Comparison of ENCODE assay signal across 9 mouse cellular contexts in the genomic region with DNA sequence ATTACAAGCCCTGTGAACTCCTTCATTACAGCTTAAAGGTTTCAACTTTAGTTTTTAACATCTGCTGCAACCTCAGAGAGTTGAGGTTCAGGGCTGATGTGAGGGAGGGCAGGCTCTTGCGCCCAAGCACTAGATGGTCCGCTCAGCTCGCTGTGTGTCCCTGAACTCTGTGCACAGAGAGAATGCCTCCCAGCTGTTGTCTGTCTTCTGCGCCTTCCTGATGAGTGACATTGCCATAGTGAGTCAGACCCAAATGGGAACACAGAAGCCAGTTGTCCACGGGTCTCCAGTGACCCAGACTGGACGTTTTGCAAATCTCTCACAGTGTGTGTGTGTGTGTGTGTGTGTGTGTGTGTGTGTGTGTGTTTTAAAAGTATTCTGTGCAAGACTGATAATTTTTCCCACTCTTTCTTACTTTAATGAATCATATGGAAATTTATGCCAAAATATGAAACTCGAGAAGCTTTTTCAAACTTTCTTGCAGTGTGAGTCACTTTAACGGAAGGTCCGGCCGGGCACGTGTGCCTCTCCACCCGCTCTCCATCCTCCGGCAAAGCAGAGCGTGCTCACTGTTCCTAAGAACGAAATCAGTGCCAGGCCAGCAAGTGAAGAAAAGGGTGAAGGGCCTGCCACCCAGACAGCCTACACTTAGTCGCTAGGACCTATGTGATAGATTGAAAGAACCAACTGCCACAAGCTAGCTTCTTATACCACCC.
DNase-seq lines count a peak whose midpoint lies in the region; ATAC-seq and TF ChIP-seq lines count a peak whose summit lies in the region.
"Had no signal": no experiment of that assay in that cellular context is flagged by ENCODE, and none has a peak within 500 bp of the region (broad histone marks: within the 10 kb centered on the region; RNA-seq: fewer than 3 reads in every experiment).

No protein-coding gene starts in this region.

- H3K4me2 ChIP-seq in midbrain, embryonic 15.5 days = peak overlapping the region; percentile 20; the same call in 1 of the 2 replicates
- H3K4me2 ChIP-seq in midbrain, postnatal 0 days (ENCODE audit: low read depth, low read length, poor library complexity, severe bottlenecking) = no peak overlapping the region
- H3K4me2 ChIP-seq in forebrain, embryonic 16.5 days (ENCODE audit: low read length) = peak overlapping the region; percentile 38
- H3K4me2 ChIP-seq in intestine, postnatal 0 days (replicated peaks; ENCODE audit: low read depth) = no peak overlapping the region
- peak overlapping the region; percentile 49 for H3K4me2 ChIP-seq in neural tube, embryonic 15.5 days
- H3K4me2 ChIP-seq: liver, embryonic 13.5 days had no signal

- no peaks in the 10 kb centered on the region for H3K27me3 ChIP-seq in midbrain, embryonic 15.5 days (replicated peaks)
- H3K27me3 ChIP-seq in midbrain, postnatal 0 days (ENCODE audit: insufficient read depth, low read length) = no peaks in the 10 kb centered on the region
- H3K27me3 ChIP-seq in forebrain, embryonic 16.5 days (replicated peaks; ENCODE audit: control insufficient read depth, insufficient read depth, low read length) = peaks cover 4% of the 10 kb centered on the region; the same call in 1 of the 2 replicates
- H3K27me3 ChIP-seq in intestine, postnatal 0 days (replicated peaks; ENCODE audit: control insufficient read depth, insufficient read depth, low read length) = no peaks in the 10 kb centered on the region
- peaks cover 45% of the 10 kb centered on the region for H3K27me3 ChIP-seq in neural tube, embryonic 15.5 days (replicated peaks)
- H3K27me3 ChIP-seq: liver, embryonic 13.5 days had no signal

- no peaks in the 10 kb centered on the region for H3K9me3 ChIP-seq in midbrain, embryonic 15.5 days
- H3K9me3 ChIP-seq in midbrain, postnatal 0 days (ENCODE audit: low read length) = no peaks in the 10 kb centered on the region
- no peaks in the 10 kb centered on the region for H3K9me3 ChIP-seq in forebrain, embryonic 16.5 days (ENCODE audit: control insufficient read depth, low read length)
- H3K9me3 ChIP-seq in intestine, postnatal 0 days (ENCODE audit: control insufficient read depth) = no peaks in the 10 kb centered on the region
- no peaks in the 10 kb centered on the region for H3K9me3 ChIP-seq in neural tube, embryonic 15.5 days (replicated peaks)
- H3K9me3 ChIP-seq: liver, embryonic 13.5 days had no signal

- TF ChIP-seq CTCF in midbrain, postnatal 0 days (IDR thresholded peaks at IDR 0.05) = no peak
- no peak for TF ChIP-seq CTCF in intestine, postnatal 0 days (IDR thresholded peaks at IDR 0.05; ENCODE audit: low read depth)

- ATAC-seq in midbrain, embryonic 15.5 days (replicated peaks) = no peak
- ATAC-seq in midbrain, postnatal 0 days (ENCODE audit: low FRiP score) = no peak
- ATAC-seq in forebrain, embryonic 16.5 days = 0 out of 2 replicates have a peak, but pooled peaks have one; percentile 5
- ATAC-seq in intestine, postnatal 0 days = no peak
- ATAC-seq in neural tube, embryonic 15.5 days (ENCODE audit: low FRiP score) = peak; percentile 29; the same call in 1 of the 2 replicates
- no peak for ATAC-seq in inflammation-experienced regulatory T-cells, adult 6 months

- no peaks in the 10 kb centered on the region for H3K36me3 ChIP-seq in midbrain, embryonic 15.5 days (replicated peaks)
- H3K36me3 ChIP-seq in midbrain, postnatal 0 days (ENCODE audit: insufficient read depth, low read length) = no peaks in the 10 kb centered on the region
- no peaks in the 10 kb centered on the region for H3K36me3 ChIP-seq in forebrain, embryonic 16.5 days (ENCODE audit: control insufficient read depth, insufficient read depth)
- H3K36me3 ChIP-seq in intestine, postnatal 0 days (ENCODE audit: control insufficient read depth, insufficient read depth) = no peaks in the 10 kb centered on the region
- H3K36me3 ChIP-seq in neural tube, embryonic 15.5 days = no peaks in the 10 kb centered on the region
- H3K36me3 ChIP-seq: liver, embryonic 13.5 days had no signal

- H3K27ac ChIP-seq in midbrain, embryonic 15.5 days = no peak overlapping the region
- H3K27ac ChIP-seq in midbrain, postnatal 0 days (ENCODE audit: low read depth, low read length) = no peak overlapping the region
- H3K27ac ChIP-seq in forebrain, embryonic 16.5 days (ENCODE audit: low read length) = no peak overlapping the region
- H3K27ac ChIP-seq in intestine, postnatal 0 days (ENCODE audit: low read depth, low read length) = peak overlapping the region; percentile 51; the same call in 1 of the 2 replicates
- H3K27ac ChIP-seq in neural tube, embryonic 15.5 days (replicated peaks) = peak overlapping the region; percentile 48; the same call in 1 of the 2 replicates
- H3K27ac ChIP-seq: liver, embryonic 13.5 days had no signal

- peaks cover 22% of the 10 kb centered on the region for H3K4me1 ChIP-seq in midbrain, embryonic 15.5 days
- H3K4me1 ChIP-seq in midbrain, postnatal 0 days (ENCODE audit: insufficient read depth, low read length) = no peaks in the 10 kb centered on the region; the same call in 1 of the 2 replicates
- peaks cover 33% of the 10 kb centered on the region for H3K4me1 ChIP-seq in forebrain, embryonic 16.5 days (replicated peaks; ENCODE audit: control insufficient read depth, insufficient read depth, low read length)
- 0 out of 2 replicates have a peak, but pooled peaks cover 5% of the 10 kb centered on the region for H3K4me1 ChIP-seq in intestine, postnatal 0 days (replicated peaks; ENCODE audit: control insufficient read depth, insufficient read depth, low read length)
- H3K4me1 ChIP-seq in neural tube, embryonic 15.5 days = peaks cover 37% of the 10 kb centered on the region

- H3K4me3 ChIP-seq in midbrain, embryonic 15.5 days = no peak overlapping the region
- H3K4me3 ChIP-seq in midbrain, postnatal 0 days (ENCODE audit: low read depth, low read length) = no peak overlapping the region
- H3K4me3 ChIP-seq in forebrain, embryonic 16.5 days (replicated peaks; ENCODE audit: low read length) = no peak overlapping the region
- H3K4me3 ChIP-seq in intestine, postnatal 0 days (ENCODE audit: low read depth, low read length) = no peak overlapping the region
- no peak overlapping the region for H3K4me3 ChIP-seq in neural tube, embryonic 15.5 days (replicated peaks)
- H3K4me3 ChIP-seq: liver, embryonic 13.5 days had no signal

- WGBS in midbrain, embryonic 15.5 days = 82% methylated on average over 16 of the region's 16 CpGs
- WGBS in midbrain, postnatal 0 days = 80% methylated on average over 16 of the region's 16 CpGs
- 80% methylated on average over 16 of the region's 16 CpGs for WGBS in forebrain, embryonic 16.5 days
- 73% methylated on average over 16 of the region's 16 CpGs for WGBS in intestine, postnatal 0 days
- WGBS in neural tube, embryonic 15.5 days = 78% methylated on average over 16 of the region's 16 CpGs

- H3K9ac ChIP-seq in midbrain, embryonic 15.5 days = no peak overlapping the region
- H3K9ac ChIP-seq in midbrain, postnatal 0 days (replicated peaks; ENCODE audit: low read length, poor library complexity, severe bottlenecking) = no peak overlapping the region
- no peak overlapping the region for H3K9ac ChIP-seq in forebrain, embryonic 16.5 days (replicated peaks; ENCODE audit: low read depth, low read length)
- H3K9ac ChIP-seq in intestine, postnatal 0 days (ENCODE audit: low read depth, low read length) = no peak overlapping the region
- H3K9ac ChIP-seq in neural tube, embryonic 15.5 days (replicated peaks) = no peak overlapping the region
- H3K9ac ChIP-seq: liver, embryonic 13.5 days had no signal

- no peak for DNase-seq in midbrain, postnatal 0 days (ENCODE audit: low spot score)
- DNase-seq in layer of hippocampus, adult 9-10 months (ENCODE audit: low spot score) = no peak
- DNase-seq in c-Kit-positive CD71-positive TER-119-positive erythroid progenitor cells, embryonic 14.5 days (ENCODE audit: low spot score) = no peak
- DNase-seq: liver, embryonic 13.5 days had no signal

Comparison
In these comparisons a context has a peak if more than half of its experiments do, and no peak if none do; other contexts are left out.
1. H3K4me2 ChIP-seq: peak in midbrain, embryonic 15.5 days (single experiment), forebrain, embryonic 16.5 days (single experiment) and neural tube, embryonic 15.5 days (single experiment); none in midbrain, postnatal 0 days (single experiment) and intestine, postnatal 0 days (single experiment).
2. ATAC-seq: peak in forebrain, embryonic 16.5 days (single experiment) and neural tube, embryonic 15.5 days (single experiment); none in midbrain, embryonic 15.5 days (single experiment), midbrain, postnatal 0 days (single experiment), intestine, postnatal 0 days (single experiment) and inflammation-experienced regulatory T-cells, adult 6 months (single experiment).
3. H3K27ac ChIP-seq: peak in intestine, postnatal 0 days (single experiment) and neural tube, embryonic 15.5 days (single experiment); none in midbrain, embryonic 15.5 days (single experiment), midbrain, postnatal 0 days (single experiment) and forebrain, embryonic 16.5 days (single experiment).